26 mouse cellular contexts compared by ENCODE assay signal in genomic region chr3:101958047-101958446, GRCm38 (mm10). TPM values are rescaled to one million over a fixed set of nuclear protein-coding genes. Genes with fewer than 3 reads are reported as not detected.
DNase-seq lines count a peak whose midpoint lies in the region; ATAC-seq and TF ChIP-seq lines count a peak whose summit lies in the region.
"Had no signal": no experiment of that assay in that cellular context is flagged by ENCODE, and none has a peak within 500 bp of the region (broad histone marks: within the 10 kb centered on the region; RNA-seq: fewer than 3 reads in every experiment).

No protein-coding gene starts in this region.

- WGBS in lung, adult 2 months: 36% methylated on average over 3 of the region's 3 CpGs
- WGBS in liver, embryonic 13.5 days (ENCODE audit: insufficient replicate concordance): 40% methylated on average over 3 of the region's 3 CpGs

- ATAC-seq in liver, embryonic 13.5 days (ENCODE audit: low read depth): peak; percentile 70
- ATAC-seq: midbrain, embryonic 16.5 days had no signal

- no peak for TF ChIP-seq POLR2A in lung, adult 2 months (IDR thresholded peaks at IDR 0.05; ENCODE audit: borderline replicate concordance, extremely low read depth, low read depth, low read length)

- no peak overlapping the region for H3K4me2 ChIP-seq in liver, embryonic 13.5 days
- H3K4me2 ChIP-seq: forebrain, embryonic 12.5 days; heart, embryonic 11.5 days; hindbrain, embryonic 12.5 days; lung, embryonic 14.5 days; neural tube, embryonic 15.5 days had no signal

- H3K27ac ChIP-seq in liver, embryonic 13.5 days: no peak overlapping the region
- H3K27ac ChIP-seq: forebrain, embryonic 12.5 days; gastrocnemius, adult 2 months; hindbrain, embryonic 12.5 days; neural tube, embryonic 15.5 days had no signal

- no peaks in the 10 kb centered on the region for H3K9me3 ChIP-seq in liver, embryonic 13.5 days (replicated peaks)
- H3K9me3 ChIP-seq: forebrain, embryonic 12.5 days; hindbrain, embryonic 12.5 days; neural tube, embryonic 15.5 days had no signal

- peak; percentile 19 to 58 for DNase-seq in lung, adult 18-20 months
- DNase-seq in lung, adult 2 months: no peak
- DNase-seq in liver, embryonic 13.5 days: no peak
- DNase-seq in lung, postnatal 36 days: peak; percentile 55
- no peak for DNase-seq in left cerebral cortex, adult 8-10 months (ENCODE audit: low spot score in 2 of 2)
- DNase-seq in kidney, postnatal 36 days: no peak
- no peak for DNase-seq in adrenal gland, postnatal 4 days (ENCODE audit: low spot score in 2 of 2)
- DNase-seq: adrenal gland, postnatal 36 days; cerebellum, adult 2 months; gastrocnemius, adult 2 months; heart, postnatal 10 days; kidney, adult 11 months; kidney, postnatal 14 days; left cerebral cortex, postnatal 4 days; lung, embryonic 14.5 days; right cerebral cortex, postnatal 14 days had no signal

- no peaks in the 10 kb centered on the region for H3K4me1 ChIP-seq in lung, adult 2 months (ENCODE audit: control insufficient read depth, insufficient read depth, low read length)
- H3K4me1 ChIP-seq in liver, embryonic 13.5 days (replicated peaks): no peaks in the 10 kb centered on the region

- TF ChIP-seq CTCF in lung, adult 2 months (IDR thresholded peaks at IDR 0.05; ENCODE audit: insufficient read depth, low read length): no peak

- no peak overlapping the region for H3K9ac ChIP-seq in liver, embryonic 13.5 days
- H3K9ac ChIP-seq: forebrain, embryonic 12.5 days; hindbrain, embryonic 12.5 days; lung, embryonic 14.5 days; neural tube, embryonic 15.5 days had no signal

- H3K27me3 ChIP-seq in liver, embryonic 13.5 days: no peaks in the 10 kb centered on the region
- H3K27me3 ChIP-seq: hindbrain, embryonic 12.5 days; neural tube, embryonic 15.5 days had no signal

- no peaks in the 10 kb centered on the region for H3K36me3 ChIP-seq in liver, embryonic 13.5 days
- H3K36me3 ChIP-seq: forebrain, embryonic 12.5 days; hindbrain, embryonic 12.5 days; neural tube, embryonic 15.5 days had no signal

- no peak overlapping the region for H3K4me3 ChIP-seq in lung, adult 2 months (replicated peaks; ENCODE audit: extremely low read depth, low read depth, low read length)
- no peak overlapping the region for H3K4me3 ChIP-seq in liver, embryonic 13.5 days (replicated peaks)
- H3K4me3 ChIP-seq: forebrain, embryonic 12.5 days; gastrocnemius, adult 2 months; hindbrain, embryonic 12.5 days; neural tube, embryonic 15.5 days had no signal

RNA-seq across cellular contexts. Expression of gene Slc22a15, which starts 33.8 kb away (rescaled TPM):
- polyA plus RNA-seq in lung, adult 2 months (2012; rRNA removed): 11.0 and 11.6 TPM in 2 replicates
- 1.3 and 1.6 TPM in 2 replicates for polyA plus RNA-seq in liver, embryonic 13.5 days (2015; fragmentation: Nextera tagmentation; extraction: Ambion mirVana)
- total RNA-seq in left cerebral cortex, adult 8-10 months (2022): 1 to 10 TPM; 7.9 to 9.7 (median 9.2) TPM
- total RNA-seq in adrenal gland, postnatal 4 days (2021): 1 to 10 TPM; 7.5 to 7.7 TPM

RNA-seq across cellular contexts. Expression of gene Nhlh2, which starts 51.8 kb away (rescaled TPM):
- not detected in 2 replicates for polyA plus RNA-seq in lung, adult 2 months (2012; rRNA removed)
- 0.03 TPM in 2 replicates for polyA plus RNA-seq in liver, embryonic 13.5 days (2015; fragmentation: Nextera tagmentation; extraction: Ambion mirVana)
- total RNA-seq in left cerebral cortex, adult 8-10 months (2022): under 1 TPM; 0.13 to 0.51 (median 0.21) TPM
- total RNA-seq in adrenal gland, postnatal 4 days (2021): under 1 TPM in 1 of 2 experiments, not detected in 1; 0.31 TPM
- total RNA-seq: adrenal gland, postnatal 36 days; gastrocnemius, adult 2 months; heart, postnatal 10 days; megakaryocyte-erythroid progenitor cell, adult 5-6 weeks had no signal
- polyA plus RNA-seq: gonadal fat pad, adult 2 months; lung, embryonic 14.5 days; spleen, adult 2 months; stomach, embryonic 14.5 days; thymus, postnatal 0 days had no signal

Comparison
In these comparisons a context has a peak if more than half of its experiments do, and no peak if none do; other contexts are left out.
1. DNase-seq: peak in lung, adult 18-20 months (2 of 2) and lung, postnatal 36 days (single experiment); none in lung, adult 2 months (single experiment), liver, embryonic 13.5 days (single experiment), left cerebral cortex, adult 8-10 months (0 of 2), kidney, postnatal 36 days (0 of 2) and adrenal gland, postnatal 4 days (0 of 2).